ENCODE assay signal across 8 mouse cellular contexts in the genomic region with DNA sequence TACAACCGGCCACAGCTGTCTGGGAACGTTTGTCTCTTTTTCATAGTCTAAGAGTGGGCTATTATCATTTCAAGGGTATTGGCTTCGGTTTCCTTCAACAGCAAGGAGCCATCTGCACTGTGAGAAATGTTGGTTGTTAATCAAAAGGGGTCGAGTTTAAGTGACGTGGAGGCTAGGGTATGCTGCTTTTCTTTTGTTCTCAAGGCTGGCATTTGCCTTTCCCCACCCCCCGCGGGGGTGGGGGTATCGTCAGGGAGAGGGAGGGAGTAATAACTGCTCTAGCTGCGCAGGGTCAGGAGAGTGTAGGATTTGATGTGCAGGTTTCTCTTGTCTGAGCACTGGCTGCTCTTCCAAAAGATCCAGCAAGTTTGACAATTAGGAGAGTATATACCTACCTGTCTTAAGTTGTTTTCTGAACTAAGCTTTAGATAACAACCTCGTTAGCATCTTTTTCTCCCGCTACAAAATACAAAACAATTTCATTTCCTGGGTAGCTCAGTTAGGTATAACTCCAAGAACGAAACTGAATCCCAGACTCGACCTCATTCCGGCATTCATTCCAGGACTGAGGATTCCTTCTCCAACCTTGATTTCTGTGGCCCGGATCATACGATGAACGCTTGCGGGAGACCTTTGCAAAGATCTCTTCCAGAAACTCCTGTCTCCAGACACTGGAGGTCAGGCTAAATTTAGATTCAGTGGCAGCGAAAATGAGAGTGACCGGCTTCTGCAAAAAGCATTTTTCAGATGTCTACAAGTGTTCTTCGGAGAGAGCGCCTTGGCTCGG. TPM values are rescaled to one million over a fixed set of nuclear protein-coding genes. Genes with fewer than 3 reads are reported as not detected.
DNase-seq lines count a peak whose midpoint lies in the region; ATAC-seq and TF ChIP-seq lines count a peak whose summit lies in the region.

No protein-coding gene starts in this region.

- no peaks in the 10 kb centered on the region for H3K9me3 ChIP-seq in embryonic facial prominence, embryonic 11.5 days (replicated peaks; ENCODE audit: control insufficient read depth, low read length)
- no peaks in the 10 kb centered on the region for H3K9me3 ChIP-seq in hindbrain, embryonic 10.5 days
- no peaks in the 10 kb centered on the region for H3K9me3 ChIP-seq in liver, embryonic 11.5 days (ENCODE audit: control insufficient read depth, low read length)
- no peaks in the 10 kb centered on the region for H3K9me3 ChIP-seq in neural tube, embryonic 14.5 days (ENCODE audit: control insufficient read depth, low read length)

- peak; percentile 18 for DNase-seq in lung, adult 2 months
- DNase-seq in lung, postnatal 25 days (ENCODE audit: low spot score) = no peak
- DNase-seq in adrenal gland, postnatal 10 days = peak; percentile 65
- peak; percentile 72 for DNase-seq in embryonic facial prominence, embryonic 11.5 days (ENCODE audit: low spot score)
- DNase-seq in hindbrain, embryonic 10.5 days (ENCODE audit: low spot score) = peak; percentile 62
- DNase-seq in liver, embryonic 11.5 days (ENCODE audit: low spot score) = peak; percentile 43

- peak overlapping the region; percentile 87 for H3K4me3 ChIP-seq in lung, adult 2 months (replicated peaks; ENCODE audit: extremely low read depth, low read depth, low read length)
- peak overlapping the region; percentile 64 for H3K4me3 ChIP-seq in embryonic facial prominence, embryonic 11.5 days (ENCODE audit: low read depth, low read length)
- H3K4me3 ChIP-seq in hindbrain, embryonic 10.5 days = peak overlapping the region; percentile 72
- H3K4me3 ChIP-seq in liver, embryonic 11.5 days (ENCODE audit: low read depth, low read length) = peak overlapping the region; percentile 65
- H3K4me3 ChIP-seq in neural tube, embryonic 14.5 days (ENCODE audit: low read depth, low read length) = peak overlapping the region; percentile 70

- H3K36me3 ChIP-seq in embryonic facial prominence, embryonic 11.5 days (replicated peaks; ENCODE audit: control insufficient read depth, insufficient read depth, low read depth, low read length) = no peaks in the 10 kb centered on the region
- no peaks in the 10 kb centered on the region for H3K36me3 ChIP-seq in hindbrain, embryonic 10.5 days
- no peaks in the 10 kb centered on the region for H3K36me3 ChIP-seq in liver, embryonic 11.5 days (ENCODE audit: control insufficient read depth, insufficient read depth, low read length)
- H3K36me3 ChIP-seq in neural tube, embryonic 14.5 days (ENCODE audit: control insufficient read depth, insufficient read depth, low read length) = no peaks in the 10 kb centered on the region

- ATAC-seq in embryonic facial prominence, embryonic 11.5 days (replicated peaks; ENCODE audit: insufficient number of reproducible peaks, low FRiP score, low TSS enrichment, low read depth) = no peak
- no peak; the same call in 1 of the 2 replicates for ATAC-seq in liver, embryonic 11.5 days (replicated peaks; ENCODE audit: low FRiP score)
- peak; percentile 60 for ATAC-seq in neural tube, embryonic 14.5 days (ENCODE audit: low read depth)
- ATAC-seq in activated CD4-positive, CD25-positive, alpha-beta regulatory T cell, adult 4 months = no peak

- peak overlapping the region; percentile 74 for H3K4me2 ChIP-seq in embryonic facial prominence, embryonic 11.5 days (ENCODE audit: low read depth, low read length)
- peak overlapping the region; percentile 93 for H3K4me2 ChIP-seq in liver, embryonic 11.5 days
- H3K4me2 ChIP-seq in neural tube, embryonic 14.5 days (ENCODE audit: low read depth, low read length) = peak overlapping the region; percentile 84

- H3K27ac ChIP-seq in embryonic facial prominence, embryonic 11.5 days (replicated peaks; ENCODE audit: low read depth, low read length) = peak overlapping the region; percentile 72; the same call in 1 of the 2 replicates
- H3K27ac ChIP-seq in hindbrain, embryonic 10.5 days = peak overlapping the region; percentile 88
- peak overlapping the region; percentile 35; the same call in 1 of the 2 replicates for H3K27ac ChIP-seq in liver, embryonic 11.5 days (ENCODE audit: low read depth, low read length)
- peak overlapping the region; percentile 87 for H3K27ac ChIP-seq in neural tube, embryonic 14.5 days (ENCODE audit: low read depth, low read length)

- H3K4me1 ChIP-seq in lung, adult 2 months (ENCODE audit: control insufficient read depth, insufficient read depth, low read length) = peaks cover 3% of the 10 kb centered on the region; the same call in 1 of the 2 replicates
- H3K4me1 ChIP-seq in embryonic facial prominence, embryonic 11.5 days (ENCODE audit: control insufficient read depth, insufficient read depth, low read length) = no peaks in the 10 kb centered on the region
- H3K4me1 ChIP-seq in hindbrain, embryonic 10.5 days (replicated peaks) = peaks cover 18% of the 10 kb centered on the region
- peaks cover 9% of the 10 kb centered on the region for H3K4me1 ChIP-seq in liver, embryonic 11.5 days (replicated peaks; ENCODE audit: control insufficient read depth, insufficient read depth, low read length)
- H3K4me1 ChIP-seq in neural tube, embryonic 14.5 days (ENCODE audit: control insufficient read depth, insufficient read depth, low read length) = peaks cover 8% of the 10 kb centered on the region

- TF ChIP-seq POLR2A in lung, adult 2 months (IDR thresholded peaks at IDR 0.05; ENCODE audit: borderline replicate concordance, extremely low read depth, low read depth, low read length) = no peak

- TF ChIP-seq CTCF in lung, adult 2 months (IDR thresholded peaks at IDR 0.05; ENCODE audit: insufficient read depth, low read length) = no peak

- under 1% methylated on average over 23 of the region's 23 CpGs for WGBS in lung, adult 2 months
- WGBS in embryonic facial prominence, embryonic 11.5 days = under 1% methylated on average over 23 of the region's 23 CpGs
- under 1% methylated on average over 23 of the region's 23 CpGs for WGBS in hindbrain, embryonic 10.5 days
- under 1% methylated on average over 23 of the region's 23 CpGs for WGBS in liver, embryonic 11.5 days
- 2% methylated on average over 23 of the region's 23 CpGs for WGBS in neural tube, embryonic 14.5 days

- peak overlapping the region; percentile 72 for H3K9ac ChIP-seq in embryonic facial prominence, embryonic 11.5 days (replicated peaks; ENCODE audit: low read length)
- peak overlapping the region; percentile 62 for H3K9ac ChIP-seq in liver, embryonic 11.5 days (ENCODE audit: low read depth, low read length)
- H3K9ac ChIP-seq in neural tube, embryonic 14.5 days (replicated peaks; ENCODE audit: low read depth, low read length) = peak overlapping the region; percentile 69

- no peaks in the 10 kb centered on the region for H3K27me3 ChIP-seq in embryonic facial prominence, embryonic 11.5 days (ENCODE audit: control insufficient read depth, insufficient read depth, low read length)
- no peaks in the 10 kb centered on the region for H3K27me3 ChIP-seq in hindbrain, embryonic 10.5 days (ENCODE audit: insufficient read depth, poor library complexity, severe bottlenecking)
- no peaks in the 10 kb centered on the region for H3K27me3 ChIP-seq in liver, embryonic 11.5 days (replicated peaks; ENCODE audit: control insufficient read depth, insufficient read depth, low read length)
- H3K27me3 ChIP-seq in neural tube, embryonic 14.5 days (ENCODE audit: control insufficient read depth, insufficient read depth, low read length) = no peaks in the 10 kb centered on the region

RNA-seq across cellular contexts. Expression of gene Hsdl2, which starts 0.7 kb away (rescaled TPM):
- 7.5 and 16.1 TPM in 2 replicates for polyA plus RNA-seq in lung, adult 2 months (2012; rRNA removed)
- total RNA-seq in adrenal gland, postnatal 10 days (2021) = 100 to 1,000 TPM; 145 to 155 TPM
- 29.9 and 32.2 TPM in 2 replicates for polyA plus RNA-seq in embryonic facial prominence, embryonic 11.5 days (2014; fragmentation: Nextera tagmentation; extraction: Ambion mirVana)
- 23.5 and 27.6 TPM in 2 replicates for polyA plus RNA-seq in hindbrain, embryonic 10.5 days (2016; fragmentation: Nextera tagmentation; extraction: Ambion mirVana)
- 22.4 and 25.8 TPM in 2 replicates for polyA plus RNA-seq in liver, embryonic 11.5 days (2014; fragmentation: Nextera tagmentation; extraction: Ambion mirVana)
- 39.5 and 45.3 TPM in 2 replicates for polyA plus RNA-seq in neural tube, embryonic 14.5 days (2014; fragmentation: Nextera tagmentation; extraction: Ambion mirVana)
- 10 to 100 TPM; 32.6 to 42.3 TPM for polyA plus RNA-seq in activated CD4-positive, CD25-positive, alpha-beta regulatory T cell, adult 4 months (2017; shearing (Covaris generic))

RNA-seq across cellular contexts. Expression of gene Ptbp3, which starts 31.5 kb away (rescaled TPM):
- polyA plus RNA-seq in lung, adult 2 months (2012; rRNA removed) = 30.3 and 40.5 TPM in 2 replicates
- total RNA-seq in adrenal gland, postnatal 10 days (2021) = 100 to 1,000 TPM; 115 TPM
- polyA plus RNA-seq in embryonic facial prominence, embryonic 11.5 days (2014; fragmentation: Nextera tagmentation; extraction: Ambion mirVana) = 47.0 and 48.4 TPM in 2 replicates
- 23.2 and 31.9 TPM in 2 replicates for polyA plus RNA-seq in hindbrain, embryonic 10.5 days (2016; fragmentation: Nextera tagmentation; extraction: Ambion mirVana)
- polyA plus RNA-seq in liver, embryonic 11.5 days (2014; fragmentation: Nextera tagmentation; extraction: Ambion mirVana) = 77.7 and 80.0 TPM in 2 replicates
- polyA plus RNA-seq in neural tube, embryonic 14.5 days (2014; fragmentation: Nextera tagmentation; extraction: Ambion mirVana) = 19.9 and 34.0 TPM in 2 replicates
- polyA plus RNA-seq in activated CD4-positive, CD25-positive, alpha-beta regulatory T cell, adult 4 months (2017; shearing (Covaris generic)) = 100 to 1,000 TPM in 1 of 2 experiments, 10 to 100 TPM in 1; 93.8 to 108 TPM

RNA-seq across cellular contexts. Expression of gene E130308A19Rik, which starts 45.3 kb away (rescaled TPM):
- 6.8 and 8.3 TPM in 2 replicates for polyA plus RNA-seq in lung, adult 2 months (2012; rRNA removed)
- 10 to 100 TPM; 14.7 to 19.0 TPM for total RNA-seq in adrenal gland, postnatal 10 days (2021)
- polyA plus RNA-seq in embryonic facial prominence, embryonic 11.5 days (2014; fragmentation: Nextera tagmentation; extraction: Ambion mirVana) = 30.5 and 35.6 TPM in 2 replicates
- polyA plus RNA-seq in hindbrain, embryonic 10.5 days (2016; fragmentation: Nextera tagmentation; extraction: Ambion mirVana) = 49.3 and 52.3 TPM in 2 replicates
- 18.5 and 23.5 TPM in 2 replicates for polyA plus RNA-seq in liver, embryonic 11.5 days (2014; fragmentation: Nextera tagmentation; extraction: Ambion mirVana)
- polyA plus RNA-seq in neural tube, embryonic 14.5 days (2014; fragmentation: Nextera tagmentation; extraction: Ambion mirVana) = 59.8 and 64.6 TPM in 2 replicates
- 1 to 10 TPM; 7.6 to 9.1 TPM for polyA plus RNA-seq in activated CD4-positive, CD25-positive, alpha-beta regulatory T cell, adult 4 months (2017; shearing (Covaris generic))

Comparison
In these comparisons a context has a peak if more than half of its experiments do, and no peak if none do; other contexts are left out.
1. H3K27ac ChIP-seq: peak in every context shown above with its lines; median percentile 88 in hindbrain, embryonic 10.5 days; 87 in neural tube, embryonic 14.5 days; 72 in embryonic facial prominence, embryonic 11.5 days; 35 in liver, embryonic 11.5 days.